Mouse (Mus musculus) lung, embryonic 14.5 days (tissue): ENCODE results near the gene Mfn1. TPM values are rescaled to one million over a fixed set of nuclear protein-coding genes. Genes with fewer than 3 reads are reported as not detected.

Experiments
- ATAC-seq: fragments of 200-750 bp; cut with Nextera tagmentation; 2 replicates; pipeline ENCODE4 v1.8.0; 2017; ENCODE audit warnings: mild to moderate bottlenecking, moderate TSS enrichment, moderate library complexity; ENCODE audit not compliant: insufficient read depth
- DNase-seq: peaks from one replicate; pipeline ENCODE4 v3.0.0-alpha.2; 2015
- H3K27ac ChIP-seq: fragments of 300-500 bp; sonication (generic); 2 replicates; pipeline ENCODE4 v1.5.1; 2014; ENCODE audit warnings: low read depth, mild to moderate bottlenecking, moderate library complexity
- H3K27me3 ChIP-seq: fragments of 300-500 bp; sonication (generic); 2 replicates; pipeline ENCODE4 v1.6.1; 2014; ENCODE audit warnings: low read length, control low read depth; ENCODE audit not compliant: insufficient read depth
- H3K36me3 ChIP-seq: fragments of 300-500 bp; sonication (generic); 2 replicates; pipeline ENCODE4 v1.6.1; 2014; ENCODE audit warnings: control low read depth; ENCODE audit not compliant: insufficient read depth
- H3K4me1 ChIP-seq: fragments of 300-500 bp; sonication (generic); 2 replicates; pipeline ENCODE4 v1.6.1; 2014; ENCODE audit warnings: antibody characterized with exemption, control low read depth; ENCODE audit not compliant: insufficient read depth
- H3K4me2 ChIP-seq: fragments of 300-500 bp; sonication (generic); 2 replicates; pipeline ENCODE4 v1.6.1; 2014; ENCODE audit warnings: mild to moderate bottlenecking
- H3K4me3 ChIP-seq: fragments of 300-500 bp; sonication (generic); 2 replicates; pipeline ENCODE4 v1.5.1; 2014; ENCODE audit warnings: low read depth, low read length
- H3K9ac ChIP-seq: fragments of 300-500 bp; sonication (generic); 2 replicates; pipeline ENCODE4 v1.6.1; 2014
- H3K9me3 ChIP-seq: fragments of 300-500 bp; sonication (generic); 2 replicates; pipeline ENCODE4 v1.6.1; 2016; ENCODE audit warnings: low read depth, low read length, control low read depth
- CTCF ChIP-seq: IDR thresholded peaks from 2 replicates; pipeline ENCODE4 v1.5.1; 2016; ENCODE audit warnings: antibody characterized with exemption, low read depth
- WGBS: fragments of 180-500 bp; shearing (Covaris S2); extraction: QIAGEN DNeasy Blood & Tissue Kit; methylation state at CpG from one replicate; pipeline ENCODE4 v1.1.7; 2014; 5-methylcytosine and 5-hydroxymethylcytosine counted together
- polyA plus RNA-seq: library from polyadenylated mRNA; unstranded; fragments of >200 nt; fragmentation: Nextera tagmentation; extraction: Ambion mirVana; gene quantifications from 2 replicates; pipeline ENCODE4 v1.2.1, GENCODE M21; 2014

The Mfn1 gene
- polyA plus RNA-seq, 1 experiment from 2014 or later: 33.0 TPM

DNA sequence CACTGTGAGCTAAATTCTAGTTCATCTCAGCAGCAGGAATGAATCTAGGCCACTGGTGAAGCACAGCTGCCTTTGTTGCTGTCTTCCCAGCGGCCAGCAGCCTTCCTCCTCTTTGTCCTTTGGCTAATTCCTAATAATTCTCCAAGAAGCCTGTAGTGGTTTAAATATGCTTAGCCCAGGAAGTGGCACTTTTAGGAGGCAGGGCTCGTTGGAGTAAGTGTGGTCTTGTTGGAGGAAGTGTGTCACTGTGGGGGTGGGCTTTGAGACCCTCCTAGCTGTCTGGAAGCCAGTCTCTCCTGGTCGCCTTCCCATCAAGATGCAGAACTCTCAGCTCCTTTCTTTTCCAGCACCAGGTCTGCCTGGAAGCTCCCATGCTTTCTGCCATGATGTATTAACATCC lies 23.4 kb upstream of the Mfn1 start:
- no peak overlapping the region for H3K4me2 ChIP-seq
- H3K9me3 ChIP-seq: no peaks in the 10 kb centered on the region
- H3K4me3 ChIP-seq: no peak overlapping the region
- ATAC-seq (no peak), DNase-seq (no peak)
- H3K9ac ChIP-seq: no peak overlapping the region
- H3K4me1 ChIP-seq: no peaks in the 10 kb centered on the region
- H3K27me3 ChIP-seq: no peaks in the 10 kb centered on the region
- TF ChIP-seq CTCF: no peak
- 65% methylated on average over 3 of the region's 3 CpGs for WGBS
- H3K36me3 ChIP-seq: no peaks in the 10 kb centered on the region
- no peak overlapping the region for H3K27ac ChIP-seq

- Histone ChIP-seq H3K36me3 (no peaks in the 10 kb centered on the region), H3K4me3 (no peak overlapping the region), H3K27ac (no peak overlapping the region), H3K4me1 (no peaks in the 10 kb centered on the region), H3K9me3 (no peaks in the 10 kb centered on the region), H3K4me2 (no peak overlapping the region), H3K9ac (no peak overlapping the region), H3K27me3 (no peaks in the 10 kb centered on the region)
- 52% methylated on average over 11 of the region's 11 CpGs for WGBS
- ATAC-seq (no peak), DNase-seq (peak; percentile 61)
- no peak for TF ChIP-seq CTCF
These were observed 22.7 kb upstream of the Mfn1 start for GRCm38 (mm10) chr3:32506366-32507225.

GRCm38 (mm10) chr3:32508666-32509324 lies 20.5 kb upstream of the Mfn1 start:
- peak overlapping the region; percentile 71 for H3K4me2 ChIP-seq
- peak overlapping the region; percentile 84; the same call in 1 of the 2 replicates for H3K4me3 ChIP-seq
- H3K9ac ChIP-seq: no peak overlapping the region
- WGBS: 3% methylated on average over 17 of the region's 17 CpGs
- no peak for ATAC-seq
- peaks cover 7% of the 10 kb centered on the region; the same call in 1 of the 2 replicates for H3K36me3 ChIP-seq
- peak; percentile 91 for DNase-seq
- TF ChIP-seq CTCF: peak; percentile 78
- no peaks in the 10 kb centered on the region for H3K27me3 ChIP-seq
- H3K27ac ChIP-seq: no peak overlapping the region
- H3K4me1 ChIP-seq: no peaks in the 10 kb centered on the region
- H3K9me3 ChIP-seq: no peaks in the 10 kb centered on the region

GRCm38 (mm10) chr3:32509496-32510374 lies 19.5 kb upstream of the Mfn1 start, which contains the start of gene Zfp639:
Zfp639 (plus strand) TSS chr3:32510259.
- DNase-seq: peak; percentile 40
- H3K27me3 ChIP-seq: no peaks in the 10 kb centered on the region
- peak within 1 kb of the TSS; percentile 84 for H3K4me3 ChIP-seq
- peak within 1 kb of the TSS; percentile 71 for H3K4me2 ChIP-seq
- no peaks in the 10 kb centered on the region for H3K4me1 ChIP-seq
- peak within 1 kb of the TSS; percentile 78 for H3K27ac ChIP-seq
- 4% methylated on average over 24 of the region's 24 CpGs for WGBS
- H3K9ac ChIP-seq: peak within 1 kb of the TSS; percentile 95
- H3K36me3 ChIP-seq: peaks cover 14% of the 10 kb centered on the region
- TF ChIP-seq CTCF: no peak
- no peaks in the 10 kb centered on the region for H3K9me3 ChIP-seq
- no peak; the same call in 1 of the 2 replicates for ATAC-seq

- H3K27me3 ChIP-seq: no peaks in the 10 kb centered on the region
- DNase-seq: peak; percentile 96
- no peaks in the 10 kb centered on the region for H3K4me1 ChIP-seq
- H3K9me3 ChIP-seq: no peaks in the 10 kb centered on the region
- H3K9ac ChIP-seq: peak overlapping the region; percentile 95
- TF ChIP-seq CTCF: peak; percentile 86
- WGBS: under 1% methylated on average over 69 of the region's 69 CpGs
- H3K27ac ChIP-seq: peak overlapping the region; percentile 78
- H3K36me3 ChIP-seq: peaks cover 21% of the 10 kb centered on the region
- H3K4me2 ChIP-seq: peak overlapping the region; percentile 71
- peak overlapping the region; percentile 84 for H3K4me3 ChIP-seq
- ATAC-seq: peak; percentile 93
These were observed 18.7 kb upstream of the Mfn1 start for GRCm38 (mm10) chr3:32510375-32511190.

- 2% methylated on average over 13 of the region's 13 CpGs for WGBS
- no peaks in the 10 kb centered on the region for H3K9me3 ChIP-seq
- no peak for ATAC-seq
- peak overlapping the region; percentile 95 for H3K9ac ChIP-seq
- H3K36me3 ChIP-seq: peaks cover 27% of the 10 kb centered on the region
- no peaks in the 10 kb centered on the region for H3K4me1 ChIP-seq
- TF ChIP-seq CTCF: no peak
- H3K4me2 ChIP-seq: peak overlapping the region; percentile 71
- DNase-seq: peak; percentile 49
- no peaks in the 10 kb centered on the region for H3K27me3 ChIP-seq
- H3K27ac ChIP-seq: peak overlapping the region; percentile 78; the same call in 1 of the 2 replicates
- peak overlapping the region; percentile 84 for H3K4me3 ChIP-seq
These were observed 18.1 kb upstream of the Mfn1 start for GRCm38 (mm10) chr3:32511191-32511550.
